Mouse (Mus musculus) limb, embryonic 10.5 days (tissue): ENCODE data around the gene Gdf1. TPM values are rescaled to one million over a fixed set of nuclear protein-coding genes. Genes with fewer than 3 reads are reported as not detected.

Experiments used
- DNase-seq: peaks from one replicate; pipeline ENCODE4 v3.0.0-alpha.2; 2017; ENCODE audit warnings: low spot score
- H3K27ac ChIP-seq: fragments of 300-500 bp; sonication (generic); 2 replicates; pipeline ENCODE4 v1.5.1; 2016; ENCODE audit warnings: mild to moderate bottlenecking
- H3K27me3 ChIP-seq: fragments of 300-500 bp; sonication (generic); 2 replicates; pipeline ENCODE4 v1.6.1; 2016; ENCODE audit warnings: low read depth, mild to moderate bottlenecking; ENCODE audit not compliant: poor library complexity, severe bottlenecking
- H3K36me3 ChIP-seq: fragments of 300-500 bp; sonication (generic); 2 replicates; pipeline ENCODE4 v1.6.1; 2016; ENCODE audit warnings: mild to moderate bottlenecking, moderate library complexity
- H3K4me1 ChIP-seq: fragments of 300-500 bp; sonication (generic); 2 replicates; pipeline ENCODE4 v1.6.1; 2016
- H3K4me3 ChIP-seq: fragments of 300-500 bp; sonication (generic); 2 replicates; pipeline ENCODE4 v1.5.1; 2016; ENCODE audit warnings: mild to moderate bottlenecking, moderate library complexity
- H3K9me3 ChIP-seq: fragments of 300-500 bp; sonication (generic); replicated peaks from 2 replicates; pipeline ENCODE4 v1.6.1; 2016; ENCODE audit warnings: mild to moderate bottlenecking
- WGBS: fragments of 180-500 bp; shearing (Covaris S2); methylation state at CpG from one replicate; pipeline ENCODE4 v1.1.7; 2016; 5-methylcytosine and 5-hydroxymethylcytosine counted together
- polyA plus RNA-seq: library from polyadenylated mRNA; unstranded; fragments of >200 nt; fragmentation: Nextera tagmentation; extraction: Ambion mirVana; gene quantifications from 2 replicates; pipeline ENCODE4 v1.2.1, GENCODE M21; 2016

The Gdf1 gene
- polyA plus RNA-seq, 1 experiment from 2014 or later = 7.9 TPM

DNA sequence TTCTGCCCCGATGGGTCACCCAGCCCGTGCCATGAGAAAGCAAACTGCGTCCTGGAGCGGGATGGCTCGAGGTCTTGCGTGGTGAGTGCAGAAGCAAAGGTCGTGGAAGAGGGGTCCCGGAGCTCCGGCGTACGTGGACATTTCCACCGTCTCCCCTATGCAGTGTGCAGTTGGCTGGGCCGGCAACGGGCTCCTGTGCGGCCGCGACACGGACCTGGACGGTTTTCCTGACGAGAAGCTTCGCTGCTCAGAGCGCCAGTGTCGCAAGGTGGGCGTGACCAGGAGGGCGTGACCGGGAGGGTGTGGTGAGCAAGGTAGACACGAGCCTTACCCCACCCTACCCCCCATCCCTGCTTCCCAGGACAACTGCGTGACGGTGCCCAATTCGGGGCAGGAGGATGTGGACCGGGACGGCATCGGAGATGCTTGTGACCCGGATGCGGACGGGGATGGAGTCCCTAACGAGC is 46.7 kb downstream of the Gdf1 start:
- Histone ChIP-seq H3K4me3 (peak overlapping the region; percentile 33), H3K36me3 (no peaks in the 10 kb centered on the region), H3K27me3 (peaks cover 83% of the 10 kb centered on the region), H3K9me3 (no peaks in the 10 kb centered on the region), H3K27ac (no peak overlapping the region), H3K4me1 (peaks cover 51% of the 10 kb centered on the region)
- DNase-seq = peak; percentile 52
- WGBS = 11% methylated on average over 37 of the region's 37 CpGs

DNA sequence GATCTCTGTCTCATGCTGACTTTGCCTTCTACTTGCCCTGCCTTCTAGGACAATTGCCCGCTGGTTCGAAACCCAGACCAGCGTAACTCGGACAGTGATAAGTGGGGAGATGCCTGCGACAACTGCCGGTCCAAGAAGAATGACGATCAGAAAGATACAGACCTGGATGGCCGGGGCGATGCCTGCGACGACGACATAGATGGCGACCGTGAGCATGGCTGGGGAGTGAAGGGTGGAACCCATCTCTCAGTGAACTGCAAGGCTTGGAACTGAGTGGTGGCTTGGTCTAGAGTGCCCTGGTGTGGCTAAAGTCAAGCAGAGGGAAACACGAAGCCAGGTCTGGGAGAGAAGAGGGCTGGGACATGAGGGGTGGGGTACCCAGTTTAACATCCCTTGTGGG is 47.4 kb downstream of the Gdf1 start:
- H3K4me3 ChIP-seq = no peak overlapping the region
- no peaks in the 10 kb centered on the region for H3K9me3 ChIP-seq
- H3K27ac ChIP-seq = no peak overlapping the region
- peaks cover 78% of the 10 kb centered on the region for H3K27me3 ChIP-seq
- no peak for DNase-seq
- H3K36me3 ChIP-seq = no peaks in the 10 kb centered on the region
- WGBS = 14% methylated on average over 15 of the region's 15 CpGs
- peaks cover 45% of the 10 kb centered on the region for H3K4me1 ChIP-seq

DNA sequence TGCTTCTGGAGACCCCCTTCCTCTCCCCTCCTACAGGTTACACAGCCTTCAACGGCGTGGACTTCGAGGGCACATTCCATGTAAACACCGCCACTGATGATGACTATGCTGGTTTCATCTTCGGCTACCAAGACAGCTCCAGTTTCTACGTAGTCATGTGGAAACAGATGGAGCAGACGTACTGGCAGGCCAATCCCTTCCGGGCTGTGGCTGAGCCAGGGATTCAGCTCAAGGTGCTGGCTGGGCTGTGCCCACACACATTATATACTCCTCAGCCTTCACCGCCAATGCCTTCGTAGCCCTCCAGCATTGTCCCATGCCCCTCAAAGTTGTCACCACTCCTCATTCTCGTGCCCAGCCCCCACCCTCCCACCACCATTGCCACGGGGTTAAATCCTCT is 50.5 kb downstream of the Gdf1 start:
- no peak for DNase-seq
- Histone ChIP-seq H3K9me3 (no peaks in the 10 kb centered on the region), H3K4me3 (no peak overlapping the region), H3K36me3 (peaks cover 6% of the 10 kb centered on the region), H3K27me3 (peaks cover 48% of the 10 kb centered on the region), H3K27ac (no peak overlapping the region), H3K4me1 (peaks cover 15% of the 10 kb centered on the region)
- 84% methylated on average over 12 of the region's 12 CpGs for whole genome bisulfite sequencing

Other genes with a start within 250 kb of the Gdf1 start
- gene Hapln4, start 246.4 kb upstream of the Gdf1 start, polyA plus RNA-seq = 0.04 TPM in 1 of 2 replicates, not detected in the other
- gene Ncan, start 208.9 kb upstream of the Gdf1 start, polyA plus RNA-seq = 0.29 and 0.61 TPM in 2 replicates
- gene Nr2c2ap, start 198.5 kb upstream of the Gdf1 start, polyA plus RNA-seq = 29.6 and 35.9 TPM in 2 replicates
- gene Rfxank, start 190.7 kb upstream of the Gdf1 start, polyA plus RNA-seq = 20.1 and 27.9 TPM in 2 replicates
- 45.3 and 49.8 TPM in 2 replicates for gene Borcs8, start 190.3 kb upstream of the Gdf1 start, polyA plus RNA-seq
- 0.29 and 0.60 TPM in 2 replicates for gene Mef2b, start 190.1 kb upstream of the Gdf1 start, polyA plus RNA-seq
- gene Tmem161a, start 157.5 kb upstream of the Gdf1 start, polyA plus RNA-seq = 79.8 and 85.0 TPM in 2 replicates
- 2.8 and 3.6 TPM in 2 replicates for gene Slc25a42, start 117.5 kb upstream of the Gdf1 start, polyA plus RNA-seq
- 39.7 and 51.4 TPM in 2 replicates for gene Sugp2, start 95.6 kb upstream of the Gdf1 start, polyA plus RNA-seq
- 26.8 and 27.6 TPM in 2 replicates for gene Armc6, start 95.4 kb upstream of the Gdf1 start, polyA plus RNA-seq
- gene Homer3, start 47.0 kb upstream of the Gdf1 start, polyA plus RNA-seq = 139 and 151 TPM in 2 replicates
- gene Ddx49, start 27.3 kb upstream of the Gdf1 start, polyA plus RNA-seq = 58.9 and 59.4 TPM in 2 replicates
- gene Cope, start 27.3 kb upstream of the Gdf1 start, polyA plus RNA-seq = 293 and 321 TPM in 2 replicates
- gene Cers1, start 14.0 kb upstream of the Gdf1 start, polyA plus RNA-seq = 3.2 and 4.6 TPM in 2 replicates
- 25.6 and 26.7 TPM in 2 replicates for gene Upf1, start 23.5 kb downstream of the Gdf1 start, polyA plus RNA-seq
- gene Comp, start 43.7 kb downstream of the Gdf1 start, polyA plus RNA-seq = 0.08 and 0.35 TPM in 2 replicates
- gene Crtc1, start 109.8 kb downstream of the Gdf1 start, polyA plus RNA-seq = 20.1 and 23.2 TPM in 2 replicates
- gene Klhl26, start 147.2 kb downstream of the Gdf1 start, polyA plus RNA-seq = 24.1 and 29.0 TPM in 2 replicates
- gene Tmem59l, start 157.5 kb downstream of the Gdf1 start, polyA plus RNA-seq = 22.4 and 23.7 TPM in 2 replicates
- gene Crlf1, start 163.3 kb downstream of the Gdf1 start, polyA plus RNA-seq = 79.8 and 126 TPM in 2 replicates
- gene Rex1bd, start 176.9 kb downstream of the Gdf1 start, polyA plus RNA-seq = 126 and 143 TPM in 2 replicates
- gene Uba52, start 181.0 kb downstream of the Gdf1 start, polyA plus RNA-seq = 877 and 996 TPM in 2 replicates
- 297 and 310 TPM in 2 replicates for gene Fkbp8, start 197.9 kb downstream of the Gdf1 start, polyA plus RNA-seq
- 45.4 and 46.6 TPM in 2 replicates for gene Kxd1, start 198.1 kb downstream of the Gdf1 start, polyA plus RNA-seq
- gene Ell, start 209.6 kb downstream of the Gdf1 start, polyA plus RNA-seq = 20.9 and 26.1 TPM in 2 replicates